Mouse (Mus musculus) heart, postnatal 0 days (tissue): ENCODE measurements around the gene Fam114a1. TPM values are rescaled to one million over a fixed set of nuclear protein-coding genes. Genes with fewer than 3 reads are reported as not detected.

Source experiments
- ATAC-seq: fragments of 200-750 bp; cut with Nextera tagmentation; 2 replicates; pipeline ENCODE4 v1.8.0; 2017; ENCODE audit warnings: low read depth, moderate number of reproducible peaks, moderate library complexity; ENCODE audit not compliant: insufficient read depth
- DNase-seq: peaks from one replicate; pipeline ENCODE4 v3.0.0-alpha.2; 2016; ENCODE audit warnings: low spot score
- H3K27ac ChIP-seq: fragments of 300-500 bp; sonication (generic); 2 replicates; pipeline ENCODE4 v1.5.1; 2014; ENCODE audit warnings: low read depth, mild to moderate bottlenecking
- H3K27me3 ChIP-seq: fragments of 300-500 bp; sonication (generic); 2 replicates; pipeline ENCODE4 v1.6.1; 2014; ENCODE audit warnings: low read length, mixed read lengths; ENCODE audit not compliant: control insufficient read depth, insufficient read depth
- H3K36me3 ChIP-seq: fragments of 300-500 bp; sonication (generic); replicated peaks from 2 replicates; pipeline ENCODE4 v1.6.1; 2014; ENCODE audit warnings: low read length, mixed read lengths; ENCODE audit not compliant: control insufficient read depth, insufficient read depth
- H3K4me1 ChIP-seq: fragments of 300-500 bp; sonication (generic); 2 replicates; pipeline ENCODE4 v1.6.1; 2014; ENCODE audit warnings: antibody characterized with exemption; ENCODE audit not compliant: control insufficient read depth, insufficient read depth
- H3K4me2 ChIP-seq: fragments of 300-500 bp; sonication (generic); 2 replicates; pipeline ENCODE4 v1.6.1; 2014; ENCODE audit warnings: low read depth, mild to moderate bottlenecking, low read length, moderate library complexity
- H3K4me3 ChIP-seq: fragments of 300-500 bp; sonication (generic); 2 replicates; pipeline ENCODE4 v1.5.1; 2014; ENCODE audit warnings: low read depth, low read length
- H3K9ac ChIP-seq: fragments of 300-500 bp; sonication (generic); replicated peaks from 2 replicates; pipeline ENCODE4 v1.6.1; 2014; ENCODE audit warnings: low read depth, low read length, mixed read lengths
- H3K9me3 ChIP-seq: fragments of 300-500 bp; sonication (generic); replicated peaks from 2 replicates; pipeline ENCODE4 v1.6.1; 2016; ENCODE audit warnings: low read length; ENCODE audit not compliant: control insufficient read depth
- CTCF ChIP-seq: IDR thresholded peaks from 2 replicates; pipeline ENCODE4 v1.5.1; 2016; ENCODE audit warnings: antibody characterized with exemption, control low read depth, low read depth
- EP300 ChIP-seq: IDR thresholded peaks from 2 replicates; pipeline ENCODE4 v1.6.1; 2016; ENCODE audit warnings: antibody characterized with exemption, low read depth
- WGBS: fragments of 180-500 bp; shearing (Covaris S2); extraction: QIAGEN DNeasy Blood & Tissue Kit; methylation state at CpG from one replicate; pipeline ENCODE4 v1.1.7; 2014; 5-methylcytosine and 5-hydroxymethylcytosine counted together
- polyA plus RNA-seq: library from polyadenylated mRNA; unstranded; fragments of >200 nt; fragmentation: Nextera tagmentation; extraction: Ambion mirVana; gene quantifications from 2 replicates; pipeline ENCODE4 v1.2.1, GENCODE M21; 2015
- total RNA-seq: library from RNA; depleted of rRNA; stranded (reverse); fragments of >200 nt; gene quantifications from 2 replicates; pipeline ENCODE4 v1.2.3, GENCODE M21; 2014; ENCODE audit warnings: low replicate concordance

The Fam114a1 gene
- total and polyA plus RNA-seq, 2 experiments from 2014 or later: 22.7 to 45.2 TPM

- H3K9ac ChIP-seq: no peak overlapping the region
- H3K9me3 ChIP-seq: no peaks in the 10 kb centered on the region
- no peaks in the 10 kb centered on the region for H3K27me3 ChIP-seq
- WGBS: 34% methylated on average over 8 of the region's 8 CpGs
- no peak overlapping the region for H3K4me3 ChIP-seq
- no peak overlapping the region for H3K4me2 ChIP-seq
- TF ChIP-seq CTCF (peak; percentile 24), EP300 (no peak)
- peaks cover 11% of the 10 kb centered on the region for H3K4me1 ChIP-seq
- peaks cover 20% of the 10 kb centered on the region for H3K36me3 ChIP-seq
- ATAC-seq (no peak), DNase-seq (no peak)
- no peak overlapping the region for H3K27ac ChIP-seq
Measured at GRCm38 (mm10) chr5:64992540-64992939, 22.7 kb downstream of the Fam114a1 start.

GRCm38 (mm10) chr5:64995408-64995807 lies 25.5 kb downstream of the Fam114a1 start:
- DNase-seq (no peak), ATAC-seq (no peak)
- Histone ChIP-seq H3K9me3 (no peaks in the 10 kb centered on the region), H3K4me3 (no peak overlapping the region), H3K4me1 (no peaks in the 10 kb centered on the region), H3K36me3 (peaks cover 23% of the 10 kb centered on the region; the same call in 1 of the 2 replicates), H3K4me2 (no peak overlapping the region), H3K27ac (no peak overlapping the region), H3K27me3 (no peaks in the 10 kb centered on the region), H3K9ac (no peak overlapping the region)
- WGBS: 94% methylated on average over 2 of the region's 2 CpGs
- TF ChIP-seq EP300: no peak
- no peak for TF ChIP-seq CTCF

DNA sequence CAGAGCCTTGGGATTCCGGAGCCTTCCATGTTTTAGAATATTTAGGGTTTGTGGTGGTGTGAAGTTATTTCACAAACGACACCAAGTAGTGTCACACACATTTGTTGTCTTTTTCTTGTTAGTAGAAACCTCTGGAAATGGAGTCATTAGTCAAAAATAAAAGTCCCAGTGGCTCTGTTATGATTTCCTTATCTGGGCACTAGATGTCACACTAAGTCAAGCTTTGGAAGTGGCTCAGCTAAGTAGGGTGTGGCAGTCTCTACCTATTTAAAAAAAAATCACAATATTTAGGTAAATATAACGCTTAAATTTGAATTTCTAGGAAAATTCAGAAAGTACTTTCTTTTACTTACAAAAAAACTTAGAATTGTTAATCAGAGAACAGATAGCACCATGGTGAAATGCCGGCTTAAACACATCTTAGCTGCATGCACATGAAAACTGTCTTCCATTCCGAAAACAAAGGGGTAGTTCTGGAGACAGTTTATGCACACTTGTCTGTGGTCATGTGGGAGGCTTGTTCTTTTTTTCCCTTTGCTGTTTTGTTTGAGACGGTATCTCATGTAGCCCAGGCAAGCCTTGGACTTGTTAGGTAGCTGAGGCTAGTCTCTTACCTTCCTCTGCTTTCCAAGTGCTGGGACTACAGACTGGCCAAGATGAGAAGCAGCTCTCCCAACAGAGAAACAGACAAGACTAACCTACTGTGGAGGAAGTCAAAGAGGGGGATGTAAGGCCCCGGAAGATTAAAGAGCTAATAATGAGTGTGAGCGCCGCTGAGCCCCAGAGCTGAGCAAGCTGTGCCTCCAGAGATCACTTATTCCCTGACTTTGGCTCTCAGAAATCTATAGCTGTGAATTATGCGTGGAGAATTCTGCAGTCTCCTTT lies 33.3 kb downstream of the Fam114a1 start:
- no peaks in the 10 kb centered on the region for H3K9me3 ChIP-seq
- TF ChIP-seq CTCF (peak; percentile 58), EP300 (no peak)
- no peak for ATAC-seq
- H3K4me2 ChIP-seq: no peak overlapping the region
- H3K4me1 ChIP-seq: no peaks in the 10 kb centered on the region
- H3K27ac ChIP-seq: no peak overlapping the region
- no peaks in the 10 kb centered on the region for H3K27me3 ChIP-seq
- peak; percentile 48 for DNase-seq
- H3K4me3 ChIP-seq: no peak overlapping the region
- WGBS: 65% methylated on average over 10 of the region's 10 CpGs
- H3K9ac ChIP-seq: no peak overlapping the region
- H3K36me3 ChIP-seq: peaks cover 11% of the 10 kb centered on the region

DNA sequence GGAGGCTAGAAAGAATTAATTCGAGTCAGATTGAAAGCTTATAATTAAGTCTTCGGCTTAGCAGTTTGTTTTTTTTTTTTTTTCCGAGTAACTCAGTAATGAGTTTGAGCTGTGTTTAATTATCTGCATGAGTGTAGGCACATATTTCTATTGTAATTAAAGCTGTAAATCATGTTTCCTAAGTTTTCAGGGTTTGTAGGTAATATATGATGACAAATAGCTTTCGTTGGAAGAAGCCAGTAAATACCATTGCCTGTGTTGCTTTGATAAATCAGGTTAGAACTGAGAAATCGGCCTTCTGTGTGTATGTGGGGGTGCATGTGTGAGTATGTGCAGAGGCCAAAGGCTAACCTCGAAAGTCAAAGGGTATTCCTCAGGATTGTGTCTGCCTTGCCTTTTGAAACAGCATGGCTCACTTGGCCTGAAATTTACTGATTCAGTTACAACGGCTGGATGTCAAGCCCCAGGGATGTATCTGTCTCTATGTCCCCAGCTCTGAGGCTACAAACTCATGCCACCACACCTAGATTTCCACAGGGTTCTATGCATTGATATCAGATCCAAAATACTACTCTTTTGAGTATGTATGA lies 34.2 kb downstream of the Fam114a1 start:
- peaks cover 15% of the 10 kb centered on the region for H3K36me3 ChIP-seq
- no peak overlapping the region for H3K4me2 ChIP-seq
- no peak overlapping the region for H3K27ac ChIP-seq
- no peaks in the 10 kb centered on the region for H3K27me3 ChIP-seq
- H3K4me3 ChIP-seq: no peak overlapping the region
- ATAC-seq: no peak
- DNase-seq: no peak
- TF ChIP-seq CTCF: no peak
- no peak for TF ChIP-seq EP300
- H3K9me3 ChIP-seq: no peaks in the 10 kb centered on the region
- no peaks in the 10 kb centered on the region for H3K4me1 ChIP-seq
- no peak overlapping the region for H3K9ac ChIP-seq
- 75% methylated on average over 7 of the region's 7 CpGs for WGBS

DNA sequence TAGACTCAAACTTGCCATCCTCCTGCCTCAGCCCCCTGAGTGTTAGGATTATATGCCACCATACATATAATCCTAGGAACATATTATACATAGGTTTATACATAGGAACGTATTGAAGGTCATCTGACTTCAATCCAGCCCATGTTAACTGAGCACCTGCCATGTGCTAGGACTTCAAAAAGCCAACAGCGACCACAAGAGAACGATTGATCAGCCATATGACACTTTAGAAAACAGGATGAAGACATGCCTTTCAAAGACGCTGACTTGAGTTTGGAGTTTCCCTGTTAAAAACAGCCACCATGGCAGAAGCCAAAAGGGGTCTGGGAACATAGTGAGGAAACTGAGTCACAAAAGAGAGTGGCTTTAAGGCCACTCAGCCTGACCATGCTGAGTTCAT lies 35.4 kb downstream of the Fam114a1 start:
- no peak for ATAC-seq
- WGBS: 92% methylated on average over 4 of the region's 4 CpGs
- peaks cover 27% of the 10 kb centered on the region for H3K36me3 ChIP-seq

More for the DNA sequence above, 35.4 kb downstream of the Fam114a1 start:
- H3K27me3 ChIP-seq: no peaks in the 10 kb centered on the region
- TF ChIP-seq EP300 (no peak), CTCF (no peak)
- DNase-seq: no peak
- no peaks in the 10 kb centered on the region for H3K9me3 ChIP-seq
- H3K9ac ChIP-seq: no peak overlapping the region
- H3K4me1 ChIP-seq: no peaks in the 10 kb centered on the region
- H3K4me3 ChIP-seq: no peak overlapping the region
- H3K27ac ChIP-seq: no peak overlapping the region
- H3K4me2 ChIP-seq: no peak overlapping the region
